Comparison of ENCODE assay signal across 20 mouse cellular contexts in the genomic region with DNA sequence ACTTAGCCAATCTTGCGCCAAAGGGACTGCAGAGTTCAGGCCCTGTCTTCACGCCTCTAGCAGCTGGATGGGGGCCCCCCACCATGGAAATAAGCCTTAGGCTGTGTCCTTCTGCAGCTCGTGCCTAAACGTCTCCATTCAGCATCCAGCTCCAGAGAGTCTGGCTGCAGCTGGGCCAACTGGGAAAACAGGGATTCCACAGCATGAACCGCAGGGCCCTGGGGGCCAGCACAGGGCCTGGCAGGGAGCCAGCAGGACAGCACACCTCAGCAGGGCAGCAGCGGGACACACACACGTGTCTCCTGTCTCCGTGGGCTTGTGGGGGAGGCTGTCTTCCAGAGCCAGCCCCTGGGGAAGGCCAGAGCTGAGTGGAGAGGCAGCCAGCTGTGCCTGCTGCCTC. TPM values are rescaled to one million over a fixed set of nuclear protein-coding genes. Genes with fewer than 3 reads are reported as not detected.
DNase-seq lines count a peak whose midpoint lies in the region; ATAC-seq and TF ChIP-seq lines count a peak whose summit lies in the region.
"Not testable (repeated sequence)": the region's sequence is repeated elsewhere in the genome, so short reads cannot be mapped to it uniquely, and the experiment has no call there.
"Had no signal": no experiment of that assay in that cellular context is flagged by ENCODE, and none has a peak within 500 bp of the region (broad histone marks: within the 10 kb centered on the region; RNA-seq: fewer than 3 reads in every experiment).

No protein-coding gene starts in this region.

- H3K36me3 ChIP-seq in E14TG2a.4 (ENCODE audit: insufficient read depth, low read length); embryonic facial prominence, embryonic 15.5 days; intestine, embryonic 15.5 days; limb, embryonic 14.5 days (ENCODE audit: control insufficient read depth, insufficient read depth, low read length); testis, adult 2 months (ENCODE audit: control insufficient read depth, insufficient read depth, low read length): not testable (repeated sequence)

- not testable (repeated sequence) for TF ChIP-seq CTCF in E14TG2a.4 (conservative IDR thresholded peaks at IDR 0.05; ENCODE audit: low read length); Patski (IDR thresholded peaks at IDR 0.05); testis, adult 2 months (IDR thresholded peaks at IDR 0.05; ENCODE audit: control insufficient read depth, insufficient read depth, insufficient replicate concordance, low read depth, low read length)

- not testable (repeated sequence) for H3K27me3 ChIP-seq in E14TG2a.4 (ENCODE audit: insufficient read depth, low read length); Patski; embryonic facial prominence, embryonic 15.5 days; intestine, embryonic 15.5 days (replicated peaks); limb, embryonic 14.5 days (ENCODE audit: control insufficient read depth, insufficient read depth, low read length); testis, adult 2 months (ENCODE audit: control insufficient read depth, insufficient read depth, low read length)

- not testable (repeated sequence) for ATAC-seq in Patski
- peak; percentile 32; the same call in 1 of the 2 replicates for ATAC-seq in embryonic facial prominence, embryonic 15.5 days (ENCODE audit: insufficient number of reproducible peaks, low FRiP score, low TSS enrichment, low read depth)
- ATAC-seq in intestine, embryonic 15.5 days = 0 out of 2 replicates have a peak, but pooled peaks have one; percentile 15
- ATAC-seq in limb, embryonic 14.5 days (ENCODE audit: low FRiP score, low read depth) = peak; percentile 15; the same call in 1 of the 2 replicates

- DNase-seq in Patski (ENCODE audit: low read depth, low spot score) = peak; percentile 2
- DNase-seq in limb, embryonic 14.5 days (ENCODE audit: low spot score) = not testable (repeated sequence)
- DNase-seq in mesoderm, embryonic 11.5 days (ENCODE audit: low read depth, low spot score) = peak; percentile 6

- peaks cover 16% of the 10 kb centered on the region for H3K4me1 ChIP-seq in E14TG2a.4 (replicated peaks; ENCODE audit: low read depth, low read length)
- H3K4me1 ChIP-seq in embryonic facial prominence, embryonic 15.5 days; intestine, embryonic 15.5 days (replicated peaks); limb, embryonic 14.5 days (ENCODE audit: control insufficient read depth, insufficient read depth, low read length); testis, adult 2 months (ENCODE audit: control insufficient read depth, insufficient read depth, low read length): not testable (repeated sequence)

- not testable (repeated sequence) for H3K4me2 ChIP-seq in embryonic facial prominence, embryonic 15.5 days (replicated peaks); intestine, embryonic 15.5 days (replicated peaks); limb, embryonic 14.5 days (replicated peaks; ENCODE audit: low read depth, low read length, severe bottlenecking)

- not testable (repeated sequence) for H3K9me3 ChIP-seq in E14TG2a.4 (ENCODE audit: low read length); embryonic facial prominence, embryonic 15.5 days (replicated peaks); intestine, embryonic 15.5 days; limb, embryonic 14.5 days (ENCODE audit: control insufficient read depth, low read length)

- CTCF ChIA-PET in Patski (lab: Charles Lee) = not testable (repeated sequence)

- WGBS in embryonic facial prominence, embryonic 15.5 days = 12% methylated on average over 8 of the region's 8 CpGs
- 22% methylated on average over 8 of the region's 8 CpGs for WGBS in intestine, embryonic 15.5 days
- 24% methylated on average over 8 of the region's 8 CpGs for WGBS in limb, embryonic 14.5 days

- not testable (repeated sequence) for H3K9ac ChIP-seq in embryonic facial prominence, embryonic 15.5 days; intestine, embryonic 15.5 days; limb, embryonic 14.5 days (ENCODE audit: low read depth, low read length, severe bottlenecking)

- not testable (repeated sequence) for H3K27ac ChIP-seq in embryonic facial prominence, embryonic 15.5 days (replicated peaks); intestine, embryonic 15.5 days; limb, embryonic 14.5 days (replicated peaks; ENCODE audit: low read depth, low read length); testis, adult 2 months (ENCODE audit: control insufficient read depth, insufficient read depth, low read depth, low read length)

- 0 out of 2 replicates have a peak overlapping the region, but pooled peaks have one; percentile 58 for H3K4me3 ChIP-seq in E14TG2a.4 (replicated peaks; ENCODE audit: low read length)
- H3K4me3 ChIP-seq in embryonic facial prominence, embryonic 15.5 days (replicated peaks); intestine, embryonic 15.5 days (replicated peaks); limb, embryonic 14.5 days (replicated peaks; ENCODE audit: low read length): not testable (repeated sequence)
- H3K4me3 ChIP-seq in testis, adult 2 months (ENCODE audit: control insufficient read depth, low read depth, low read length) = peak overlapping the region; percentile 76

- POLR2A ChIA-PET in Patski (lab: Charles Lee) = not testable (repeated sequence)

- TF ChIP-seq POLR2A in limb, embryonic 14.5 days (IDR thresholded peaks at IDR 0.05; ENCODE audit: borderline replicate concordance, extremely low read depth, insufficient read depth, insufficient read length); testis, adult 2 months (IDR thresholded peaks at IDR 0.05; ENCODE audit: control insufficient read depth, low read depth, low read length): not testable (repeated sequence)

- in situ Hi-C loops in Patski (cut with MboI; ENCODE audit: low pct_unique_long_range_greater_than_20kb) = not testable (repeated sequence)

RNA-seq across cellular contexts. Expression of a gene that starts 1.4 kb away (rescaled TPM):
- polyA plus RNA-seq in Patski (2021) = not detected
- not detected in 2 replicates for polyA plus RNA-seq in embryonic facial prominence, embryonic 15.5 days (2015; fragmentation: Nextera tagmentation; extraction: Ambion mirVana)
- polyA plus RNA-seq in intestine, embryonic 15.5 days (2015; fragmentation: Nextera tagmentation; extraction: Ambion mirVana) = not detected in 2 replicates
- polyA plus RNA-seq in limb, embryonic 14.5 days (2012; rRNA removed) = not detected in 2 replicates
- polyA plus RNA-seq in limb, embryonic 14.5 days (2014; fragmentation: Nextera tagmentation; extraction: Ambion mirVana) = not detected in 2 replicates
- polyA plus RNA-seq in testis, adult 2 months (2012; rRNA removed) = 85.6 and 87.2 TPM in 2 replicates
- polyA plus RNA-seq: adrenal gland, adult 2 months; cerebellum, adult 2 months; embryonic facial prominence, embryonic 13.5 days; forebrain, embryonic 11.5 days; forebrain, embryonic 14.5 days; forebrain, postnatal 0 days; frontal cortex, adult 2 months; heart, embryonic 12.5 days; heart, embryonic 15.5 days; hindbrain, embryonic 11.5 days; hindbrain, embryonic 14.5 days; hindbrain, postnatal 0 days; inflammation-experienced regulatory T-cells, adult 6 months had no signal

RNA-seq across cellular contexts. Expression of a gene that starts 28.1 kb away (rescaled TPM):
- polyA plus RNA-seq in Patski (2021) = not detected
- 0.14 TPM in 1 of 2 replicates, not detected in the other for polyA plus RNA-seq in embryonic facial prominence, embryonic 15.5 days (2015; fragmentation: Nextera tagmentation; extraction: Ambion mirVana)
- not detected in 2 replicates for polyA plus RNA-seq in intestine, embryonic 15.5 days (2015; fragmentation: Nextera tagmentation; extraction: Ambion mirVana)
- polyA plus RNA-seq in limb, embryonic 14.5 days (2012; rRNA removed) = 0.06 and 0.08 TPM in 2 replicates
- polyA plus RNA-seq in limb, embryonic 14.5 days (2014; fragmentation: Nextera tagmentation; extraction: Ambion mirVana) = not detected in 2 replicates
- polyA plus RNA-seq in testis, adult 2 months (2012; rRNA removed) = 0.22 and 0.30 TPM in 2 replicates
- polyA plus RNA-seq: adrenal gland, adult 2 months; heart, embryonic 12.5 days; heart, embryonic 15.5 days; inflammation-experienced regulatory T-cells, adult 6 months had no signal

RNA-seq across cellular contexts. Expression of a gene that starts 57.0 kb away (rescaled TPM):
- not detected for polyA plus RNA-seq in Patski (2021)
- not detected in 2 replicates for polyA plus RNA-seq in embryonic facial prominence, embryonic 15.5 days (2015; fragmentation: Nextera tagmentation; extraction: Ambion mirVana)
- not detected in 2 replicates for polyA plus RNA-seq in intestine, embryonic 15.5 days (2015; fragmentation: Nextera tagmentation; extraction: Ambion mirVana)
- polyA plus RNA-seq in limb, embryonic 14.5 days (2012; rRNA removed) = not detected in 2 replicates
- not detected in 2 replicates for polyA plus RNA-seq in limb, embryonic 14.5 days (2014; fragmentation: Nextera tagmentation; extraction: Ambion mirVana)
- 220 and 225 TPM in 2 replicates for polyA plus RNA-seq in testis, adult 2 months (2012; rRNA removed)
- polyA plus RNA-seq: adrenal gland, adult 2 months; cerebellum, adult 2 months; embryonic facial prominence, embryonic 13.5 days; forebrain, embryonic 11.5 days; forebrain, embryonic 14.5 days; forebrain, postnatal 0 days; frontal cortex, adult 2 months; heart, embryonic 12.5 days; heart, embryonic 15.5 days; hindbrain, embryonic 11.5 days; hindbrain, embryonic 14.5 days; hindbrain, postnatal 0 days; inflammation-experienced regulatory T-cells, adult 6 months had no signal

RNA-seq across cellular contexts. Expression of a gene that starts 57.9 kb away (rescaled TPM):
- 162 TPM for polyA plus RNA-seq in Patski (2021)
- polyA plus RNA-seq in embryonic facial prominence, embryonic 15.5 days (2015; fragmentation: Nextera tagmentation; extraction: Ambion mirVana) = 77.7 and 86.7 TPM in 2 replicates
- 52.6 and 59.5 TPM in 2 replicates for polyA plus RNA-seq in intestine, embryonic 15.5 days (2015; fragmentation: Nextera tagmentation; extraction: Ambion mirVana)
- 56.8 and 76.1 TPM in 2 replicates for polyA plus RNA-seq in limb, embryonic 14.5 days (2012; rRNA removed)
- polyA plus RNA-seq in limb, embryonic 14.5 days (2014; fragmentation: Nextera tagmentation; extraction: Ambion mirVana) = 63.9 and 67.6 TPM in 2 replicates
- polyA plus RNA-seq in testis, adult 2 months (2012; rRNA removed) = 82.9 and 84.7 TPM in 2 replicates

Comparison
In these comparisons a context has a peak if more than half of its experiments do, and no peak if none do; other contexts are left out.
1. RNA of a gene that starts 1.4 kb away (polyA plus RNA-seq): 85.6 to 87.2 TPM in testis, adult 2 months; not detected in Patski (single experiment), not detected in embryonic facial prominence, embryonic 15.5 days, not detected in intestine, embryonic 15.5 days and not detected in limb, embryonic 14.5 days; every median in the first group is over 10 times any median in the second.
2. RNA of a gene that starts 57.0 kb away (polyA plus RNA-seq): 220 to 225 TPM in testis, adult 2 months; not detected in Patski (single experiment), not detected in embryonic facial prominence, embryonic 15.5 days, not detected in intestine, embryonic 15.5 days and not detected in limb, embryonic 14.5 days; every median in the first group is over 100 times any median in the second.